Mouse (Mus musculus) WW6 (cell line): ENCODE measurements around the gene Fgf12.

Experiments
- DNase-seq: peaks from one replicate; pipeline ENCODE4 v3.0.0-alpha.2; 2013; ENCODE audit warnings: low read depth, low spot score

Gene Fgf12

GRCm38 (mm10) chr16:28610940-28611339, 141.9 kb downstream of the Fgf12 start:
- DNase-seq, result no peak

GRCm38 (mm10) chr16:28603155-28603554, 149.7 kb downstream of the Fgf12 start:
- no peak for DNase-seq

GRCm38 (mm10) chr16:28601723-28602122, 151.1 kb downstream of the Fgf12 start:
- DNase-seq, result no peak

GRCm38 (mm10) chr16:28596112-28596511, 156.8 kb downstream of the Fgf12 start:
- no peak for DNase-seq

- peak; percentile 29 for DNase-seq
Observed at GRCm38 (mm10) chr16:28593075-28593915, 159.6 kb downstream of the Fgf12 start.

GRCm38 (mm10) chr16:28592466-28592865, 160.4 kb downstream of the Fgf12 start:
- no peak for DNase-seq

- no peak for DNase-seq
Observed at GRCm38 (mm10) chr16:28591583-28591982, 161.3 kb downstream of the Fgf12 start.

GRCm38 (mm10) chr16:28572212-28572611, 180.7 kb downstream of the Fgf12 start:
- DNase-seq, result no peak

GRCm38 (mm10) chr16:28564716-28565217, 188.1 kb downstream of the Fgf12 start:
- DNase-seq, result no peak

- DNase-seq, result peak; percentile 53
Observed at GRCm38 (mm10) chr16:28564075-28564715, 188.7 kb downstream of the Fgf12 start.

- no peak for DNase-seq
Observed at GRCm38 (mm10) chr16:28562847-28563246, 190.0 kb downstream of the Fgf12 start.

GRCm38 (mm10) chr16:28555219-28555618, 197.6 kb downstream of the Fgf12 start:
- DNase-seq, result no peak

GRCm38 (mm10) chr16:28539423-28539822, 213.4 kb downstream of the Fgf12 start:
- no peak for DNase-seq

GRCm38 (mm10) chr16:28517596-28518524, 235.0 kb downstream of the Fgf12 start:
- peak; percentile 50 for DNase-seq

- DNase-seq, result no peak
Observed at GRCm38 (mm10) chr16:28512446-28512845, 240.4 kb downstream of the Fgf12 start.

- peak; percentile 7 for DNase-seq
Observed at GRCm38 (mm10) chr16:28511413-28511812, 241.5 kb downstream of the Fgf12 start.

GRCm38 (mm10) chr16:28497971-28498607, 254.8 kb downstream of the Fgf12 start:
- no peak for DNase-seq

GRCm38 (mm10) chr16:28491711-28492110, 261.2 kb downstream of the Fgf12 start:
- no peak for DNase-seq

GRCm38 (mm10) chr16:28490515-28490914, 262.4 kb downstream of the Fgf12 start:
- peak; percentile 22 for DNase-seq

GRCm38 (mm10) chr16:28484920-28485319, 267.9 kb downstream of the Fgf12 start:
- no peak for DNase-seq

GRCm38 (mm10) chr16:28479022-28479421, 273.8 kb downstream of the Fgf12 start:
- no peak for DNase-seq
